Mouse (Mus musculus): ENCODE results near the gene Cct8l1. TPM values are rescaled to one million over a fixed set of nuclear protein-coding genes. Genes with fewer than 3 reads are reported as not detected.

Gene Cct8l1
- polyA plus RNA-seq, 1 experiment from 2014 or later, result 0.10 TPM

DNA sequence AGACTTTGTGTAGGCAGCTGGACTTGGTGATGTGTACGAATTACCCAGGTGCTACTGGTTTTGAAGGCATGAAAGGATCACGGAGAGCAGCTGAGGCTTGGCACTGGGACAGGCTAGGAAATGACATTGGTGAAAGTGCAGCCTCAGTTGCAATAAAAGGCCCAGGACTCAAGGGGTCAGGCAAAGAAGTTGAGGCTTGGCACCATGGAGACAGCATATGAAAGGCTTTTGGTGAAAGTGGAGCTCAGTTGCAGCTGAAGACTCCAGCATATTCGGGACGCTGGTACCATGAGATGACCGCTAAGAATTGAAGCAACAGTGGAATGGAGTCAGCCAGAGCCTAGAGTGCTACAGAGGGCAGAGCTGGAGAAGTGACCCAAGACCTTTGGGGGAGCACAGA, 39.8 kb downstream of the Cct8l1 start:
- Histone ChIP-seq H3K27ac (ENCODE audit: low read depth, low read length) (no peak overlapping the region), H3K4me2 (ENCODE audit: low read length) (no peak overlapping the region), H3K36me3 (ENCODE audit: control insufficient read depth, insufficient read depth, low read length) (no peaks in the 10 kb centered on the region), H3K9me3 (ENCODE audit: control insufficient read depth, low read length) (no peaks in the 10 kb centered on the region), H3K27me3 (replicated peaks; ENCODE audit: control insufficient read depth, insufficient read depth, low read length) (no peaks in the 10 kb centered on the region), H3K4me1 (ENCODE audit: control insufficient read depth, insufficient read depth, low read depth, low read length) (no peaks in the 10 kb centered on the region), H3K9ac (ENCODE audit: low read depth, low read length) (no peak overlapping the region), H3K4me3 (ENCODE audit: low read length) (no peak overlapping the region)
- 88% methylated on average over 5 of the region's 5 CpGs for WGBS
- ATAC-seq, result no peak

DNA sequence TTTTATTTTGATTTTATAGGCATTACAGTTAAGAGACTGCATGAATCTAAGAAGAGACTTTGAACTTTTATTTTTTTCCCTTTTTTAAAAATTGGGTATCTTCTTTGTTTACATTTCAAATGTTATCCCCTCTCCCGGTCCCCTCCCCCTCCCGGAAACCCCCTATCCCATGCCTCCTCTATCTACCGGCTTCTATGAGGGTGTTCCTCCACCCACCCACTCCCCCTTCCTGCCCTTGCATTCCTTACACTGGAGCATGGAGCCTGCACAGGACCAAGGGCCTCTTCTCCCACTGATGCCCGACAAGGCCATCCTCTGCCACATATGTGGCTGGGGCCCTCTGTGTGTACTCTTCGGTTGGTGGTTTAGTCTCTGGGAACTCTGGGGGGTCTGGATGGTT, 40.5 kb downstream of the Cct8l1 start:
- no peaks in the 10 kb centered on the region for H3K9me3 ChIP-seq (ENCODE audit: control insufficient read depth, low read length)
- H3K36me3 ChIP-seq (ENCODE audit: control insufficient read depth, insufficient read depth, low read length), result no peaks in the 10 kb centered on the region
- H3K4me1 ChIP-seq (ENCODE audit: control insufficient read depth, insufficient read depth, low read depth, low read length), result no peaks in the 10 kb centered on the region
- H3K4me3 ChIP-seq (ENCODE audit: low read length), result no peak overlapping the region
- no peak overlapping the region for H3K4me2 ChIP-seq (ENCODE audit: low read length)
- ATAC-seq, result no peak
- H3K9ac ChIP-seq (ENCODE audit: low read depth, low read length), result no peak overlapping the region
- WGBS, result 86% methylated on average over 5 of the region's 5 CpGs
- H3K27ac ChIP-seq (ENCODE audit: low read depth, low read length), result no peak overlapping the region
- no peaks in the 10 kb centered on the region for H3K27me3 ChIP-seq (replicated peaks; ENCODE audit: control insufficient read depth, insufficient read depth, low read length)

Other genes with a start within 250 kb of the Cct8l1 start
- gene Kmt2c, start 17.3 kb upstream of the Cct8l1 start, polyA plus RNA-seq (2015; fragmentation: Nextera tagmentation; extraction: Ambion mirVana), result 12.1 and 13.1 TPM in 2 replicates
- gene Xrcc2, start 189.8 kb downstream of the Cct8l1 start, polyA plus RNA-seq (2015; fragmentation: Nextera tagmentation; extraction: Ambion mirVana), result 4.1 and 5.5 TPM in 2 replicates
- gene Actr3b, start 243.9 kb downstream of the Cct8l1 start, polyA plus RNA-seq (2015; fragmentation: Nextera tagmentation; extraction: Ambion mirVana), result 46.3 and 55.1 TPM in 2 replicates

All from hindbrain, embryonic 16.5 days (tissue).